Mouse (Mus musculus): Measurements from ENCODE around the gene Heca.
"Not testable (repeated sequence)": the region's sequence is repeated elsewhere in the genome, so short reads cannot be mapped to it uniquely, and the experiment has no call there.

The Heca gene

DNA sequence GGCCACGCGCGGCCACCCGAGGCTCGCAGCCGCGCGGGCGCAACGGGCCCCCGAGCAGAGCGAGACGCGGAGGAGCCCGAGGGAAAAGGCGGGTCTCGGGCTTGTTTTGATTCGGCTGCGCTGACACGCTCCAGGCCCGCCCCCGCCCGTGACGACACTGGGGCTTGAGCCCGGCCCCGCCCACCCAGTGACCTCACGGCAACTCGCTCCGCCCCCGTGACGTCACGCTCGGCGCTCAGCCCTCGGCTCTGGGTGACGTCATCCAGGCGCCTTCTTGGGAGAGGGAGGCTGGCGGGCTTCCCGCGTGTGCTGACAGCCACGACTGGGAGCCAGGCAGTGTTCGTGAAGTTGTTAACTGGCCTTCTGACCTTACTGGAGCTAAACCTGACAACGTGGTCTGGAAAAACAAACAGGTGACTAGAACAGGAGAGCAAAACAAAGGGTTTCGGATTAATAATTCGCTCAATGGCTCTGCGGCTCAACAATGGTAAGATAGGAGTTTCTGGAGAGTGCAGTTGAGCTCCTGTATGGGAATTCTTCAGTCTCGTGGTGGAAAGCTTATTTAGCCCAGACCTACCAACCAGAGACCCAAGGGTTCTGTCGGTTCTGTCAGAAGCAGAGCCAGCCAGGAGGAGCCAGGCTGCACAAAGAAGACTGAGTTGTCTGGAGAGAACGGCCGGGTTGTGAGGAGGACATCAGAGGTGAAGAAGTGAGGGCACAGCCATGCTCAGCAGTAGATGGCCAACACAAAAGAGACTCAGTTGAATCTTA is at the start of gene Heca:
TSS of gene Heca (minus strand) at position 108 of the 771 bp plus-strand sequence.
- DNase-seq (ENCODE audit: low spot score): peak; percentile 93

DNA sequence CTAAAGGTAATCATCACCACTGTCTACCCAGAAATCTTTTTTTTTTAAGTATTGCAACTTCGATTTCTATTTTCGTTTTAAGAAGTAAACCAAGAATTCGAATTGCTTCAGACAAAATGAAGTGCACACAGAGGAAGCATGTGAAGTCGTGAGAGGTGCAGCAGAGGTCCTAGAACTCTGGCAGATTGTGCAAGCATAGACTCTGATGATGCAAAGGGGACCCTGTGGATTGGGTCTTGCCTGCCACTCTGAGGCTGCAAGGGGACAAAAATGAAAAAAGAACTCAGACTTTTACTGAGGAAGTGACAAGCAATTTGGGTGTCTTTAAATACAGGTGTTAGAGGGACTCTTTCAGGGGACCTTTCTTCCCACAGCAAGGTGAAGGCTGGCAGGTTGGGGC is 42.7 kb upstream of the Heca start:
- no peak for DNase-seq (ENCODE audit: low spot score)

DNA sequence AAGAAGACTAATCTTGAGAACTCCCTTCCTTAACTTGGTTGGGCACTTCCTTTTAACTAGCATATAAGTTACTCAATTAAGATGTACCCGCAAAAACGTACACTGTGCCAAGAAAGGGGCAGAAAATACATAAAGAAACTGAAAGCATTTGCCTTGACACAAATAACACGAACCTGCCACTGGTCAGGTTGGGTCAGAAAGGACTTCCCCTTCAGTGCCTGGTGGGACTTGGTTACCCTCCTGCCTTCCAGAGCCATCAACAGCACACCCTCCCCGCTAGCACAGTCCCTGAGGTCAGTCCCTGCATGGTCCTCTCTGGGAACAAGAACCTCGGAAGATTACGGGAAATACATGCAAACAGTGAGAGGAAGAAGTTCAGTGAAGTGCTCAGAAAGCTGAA is 41.3 kb upstream of the Heca start:
- no peak for DNase-seq (ENCODE audit: low spot score)

DNA sequence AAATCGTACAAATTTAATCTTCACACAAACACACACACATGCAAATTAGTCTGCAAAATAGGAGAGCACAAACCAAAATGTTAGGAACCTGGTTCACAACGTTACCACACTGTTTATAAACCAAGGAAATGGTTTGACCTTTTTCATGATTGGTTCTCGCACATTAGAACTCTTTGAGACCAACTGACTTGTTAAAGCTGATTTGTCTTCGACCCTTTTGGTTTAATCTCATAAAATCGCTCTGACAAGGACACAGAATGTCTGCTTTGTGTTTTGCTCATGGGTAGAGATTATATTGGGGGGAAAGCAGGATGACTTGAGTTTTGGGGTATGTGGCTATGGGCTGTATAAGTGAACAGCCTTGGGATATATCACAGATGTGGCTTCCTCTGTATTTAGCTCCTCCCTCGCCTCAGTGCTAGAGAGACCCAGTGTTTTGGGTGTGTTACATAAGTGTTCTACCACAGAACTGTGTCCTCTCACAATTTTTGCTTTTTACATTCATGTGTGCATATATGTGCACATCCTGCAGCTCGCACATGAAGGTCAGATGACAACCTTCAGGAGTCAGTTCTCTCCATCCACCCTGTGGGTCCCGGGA is 40.1 kb upstream of the Heca start:
- DNase-seq (ENCODE audit: low spot score): no peak

DNA sequence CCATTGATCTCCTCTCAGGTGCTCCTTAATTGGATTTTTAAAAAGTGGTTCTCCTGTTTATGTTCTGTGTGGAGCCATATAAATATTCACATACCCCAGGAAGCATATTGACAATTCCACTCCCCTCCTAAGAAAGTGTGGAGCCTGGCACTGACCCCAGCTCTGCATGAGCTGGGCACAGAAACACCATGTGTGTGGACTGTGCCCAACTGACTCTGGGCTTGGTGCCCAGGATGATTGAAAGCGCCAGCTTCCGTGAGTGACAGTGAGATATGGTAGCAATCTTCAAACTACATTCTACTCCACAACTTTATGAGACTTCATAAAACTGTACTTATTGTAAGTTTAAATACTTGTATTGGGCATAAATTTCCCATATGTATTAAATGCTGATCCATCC is 35.4 kb upstream of the Heca start:
- DNase-seq (ENCODE audit: low spot score): no peak

DNA sequence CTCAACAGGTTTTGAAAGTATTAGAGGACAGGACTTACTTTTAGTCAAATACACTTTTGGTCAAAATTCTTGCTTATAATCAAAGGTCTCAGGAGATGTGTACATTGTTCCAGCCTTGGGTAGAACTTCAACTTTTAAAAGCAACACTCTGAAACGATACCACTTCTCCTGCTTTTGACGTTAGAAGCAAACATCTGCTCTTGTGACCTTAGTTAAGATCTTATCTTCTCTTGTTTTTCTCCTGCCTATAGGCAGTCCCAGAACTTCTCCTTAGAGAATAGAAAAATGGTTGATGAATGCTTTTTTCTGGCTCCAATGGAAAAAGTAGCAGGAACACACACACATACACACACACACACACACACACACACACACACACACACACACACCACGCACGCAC is 18.2 kb upstream of the Heca start:
- no peak for DNase-seq (ENCODE audit: low spot score)

DNA sequence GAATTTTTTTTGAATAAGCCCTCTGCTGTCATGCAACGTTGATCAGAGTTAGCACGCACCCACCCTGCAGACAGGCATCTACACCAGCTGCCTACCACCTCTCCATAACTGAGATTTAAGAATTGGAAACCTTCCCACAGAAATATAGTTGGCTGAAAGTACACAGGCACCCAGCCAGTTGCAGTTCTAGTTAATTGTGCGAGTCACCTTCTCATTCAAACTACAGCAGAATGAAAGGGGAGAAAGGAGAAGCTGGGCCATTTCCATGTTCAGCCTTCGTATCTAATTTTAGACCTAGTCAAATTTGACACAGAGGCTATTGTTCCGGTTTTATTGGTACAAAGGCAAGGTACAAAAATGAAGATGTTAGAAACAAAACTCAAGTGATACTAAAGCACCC is 2.9 kb upstream of the Heca start:
- DNase-seq (ENCODE audit: low spot score): no peak

DNA sequence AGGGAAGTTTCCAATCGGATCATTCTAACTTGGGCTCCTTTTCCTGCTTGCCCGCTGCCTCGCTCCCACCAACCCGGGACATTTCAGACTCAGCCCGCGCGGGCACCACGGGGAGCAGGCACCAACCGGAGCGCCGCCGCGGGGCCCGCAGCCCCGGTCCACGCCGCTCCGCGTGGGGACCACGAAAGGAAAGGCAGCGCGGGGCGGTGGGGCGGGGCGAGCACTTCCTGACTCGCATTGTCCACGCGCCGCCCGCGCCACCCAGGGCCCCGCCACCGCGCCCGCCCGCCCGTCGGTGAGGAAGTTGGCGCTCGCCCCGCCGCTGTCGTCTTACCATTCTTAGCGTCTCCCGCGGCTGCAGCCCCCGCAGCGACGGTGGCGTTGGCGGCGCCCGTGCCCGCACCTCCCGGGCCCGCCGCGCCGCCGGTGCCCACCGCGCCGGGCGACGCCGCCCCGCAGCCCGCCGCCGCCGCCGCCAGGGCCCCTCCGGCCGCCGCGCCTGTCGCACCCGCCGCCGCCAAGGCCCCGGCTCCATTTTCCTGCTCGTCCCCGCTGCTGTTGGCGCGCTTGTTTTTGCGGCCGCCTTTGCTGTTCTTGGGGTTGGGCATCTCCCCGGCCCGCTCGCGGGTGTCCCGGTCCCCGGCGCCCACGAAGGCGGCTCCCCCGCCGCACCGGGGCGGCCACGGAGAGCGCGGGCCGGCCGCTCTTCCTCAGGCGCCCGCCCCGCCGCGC is 526 bp downstream of the Heca start:
- DNase-seq (ENCODE audit: low spot score): peak; percentile 50

DNA sequence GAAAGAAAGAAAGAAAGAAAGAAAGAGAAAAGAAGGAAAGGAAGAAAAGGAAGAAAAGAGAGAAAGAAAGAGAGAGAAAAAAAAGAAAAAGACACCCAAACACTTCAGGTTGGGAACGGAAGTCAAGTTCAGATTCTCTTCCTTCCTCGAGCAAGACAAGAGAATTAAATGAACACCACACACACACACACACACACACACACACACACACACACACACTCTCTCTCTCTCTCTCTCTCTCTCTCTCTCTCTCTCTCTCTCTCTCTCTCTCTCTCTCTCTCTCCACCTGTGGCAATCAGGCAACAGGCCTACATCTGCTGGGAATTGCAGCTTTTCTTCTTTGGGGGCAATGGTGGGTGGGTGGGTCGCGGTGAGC is 1.1 kb downstream of the Heca start:
- DNase-seq (ENCODE audit: low spot score): peak; percentile 12

DNA sequence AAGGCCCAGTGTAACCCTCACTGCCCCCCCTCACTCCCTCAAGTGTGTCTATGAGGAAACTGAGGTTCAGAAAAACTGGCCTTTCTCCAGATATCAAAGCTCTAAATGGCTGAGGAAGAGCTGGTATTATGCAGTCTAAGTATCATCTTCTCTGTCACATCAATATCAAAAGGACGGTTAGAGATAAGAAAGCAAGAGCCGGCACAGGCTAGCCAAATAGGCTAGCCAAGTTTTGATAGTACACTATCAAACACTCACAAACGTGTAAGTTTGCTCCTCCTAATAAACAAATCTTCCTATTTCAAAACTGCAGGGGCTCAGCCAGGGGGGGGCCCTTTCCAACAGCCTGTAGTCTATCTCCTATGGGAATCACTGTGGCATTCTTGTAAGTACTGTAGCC is 1.8 kb downstream of the Heca start:
- no peak for DNase-seq (ENCODE audit: low spot score)

DNA sequence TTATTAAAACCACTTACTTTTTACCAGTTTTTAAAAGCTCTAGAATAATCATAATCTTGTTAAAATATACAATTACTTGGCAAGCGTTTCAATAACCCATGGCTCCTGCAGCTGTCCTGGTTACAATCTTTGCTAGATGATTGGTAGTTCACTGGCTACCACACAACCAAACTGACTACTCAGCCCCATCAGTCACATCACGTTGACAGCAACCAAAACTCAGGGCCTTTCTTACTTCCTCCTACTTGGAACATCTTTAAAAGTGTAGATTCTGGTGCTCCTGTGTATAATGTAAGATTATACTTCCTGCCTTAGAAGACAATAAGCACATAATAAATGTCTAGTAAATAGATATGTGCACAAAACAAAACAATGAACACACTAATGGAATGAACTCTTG is 14.2 kb downstream of the Heca start:
- no peak for DNase-seq (ENCODE audit: low spot score)

DNA sequence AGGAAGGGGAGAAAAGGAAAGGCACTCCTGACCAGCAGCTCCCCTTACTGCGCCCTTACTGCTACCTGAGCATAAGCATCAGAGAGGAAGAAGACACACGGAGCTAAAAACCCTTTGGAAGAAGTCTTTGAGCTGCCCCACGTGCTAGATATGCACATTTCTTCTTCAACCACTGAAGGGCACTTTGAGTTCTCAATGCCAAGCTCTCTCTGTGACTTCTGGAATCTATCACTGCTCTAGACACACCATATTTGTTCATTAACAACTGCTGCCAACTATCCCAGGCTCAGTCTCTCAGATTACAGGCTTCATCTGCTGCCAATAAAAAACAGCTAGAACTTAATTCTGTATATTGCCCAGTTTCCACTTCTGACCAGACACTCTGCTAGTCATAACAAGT is 15.7 kb downstream of the Heca start:
- no peak for DNase-seq (ENCODE audit: low spot score)

DNA sequence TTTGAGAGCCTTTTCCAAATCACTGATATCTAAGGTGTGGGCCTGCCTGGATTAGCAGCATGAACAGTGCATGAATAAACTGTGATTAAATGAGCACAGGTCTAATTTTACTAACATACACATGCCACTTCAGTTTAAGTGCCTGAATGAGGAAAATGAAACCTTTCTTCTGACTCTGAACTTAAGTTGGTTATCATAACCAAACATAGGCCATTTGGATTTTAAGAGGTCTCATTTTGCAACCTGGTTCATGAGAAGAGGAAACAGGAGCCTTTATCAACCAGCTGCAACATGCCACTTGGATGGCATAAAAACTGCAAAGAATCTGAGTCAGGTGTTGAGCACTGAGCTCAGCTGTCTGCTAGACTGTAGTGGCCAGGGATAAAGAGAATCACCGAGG is 16.7 kb downstream of the Heca start:
- no peak for DNase-seq (ENCODE audit: low spot score)

DNA sequence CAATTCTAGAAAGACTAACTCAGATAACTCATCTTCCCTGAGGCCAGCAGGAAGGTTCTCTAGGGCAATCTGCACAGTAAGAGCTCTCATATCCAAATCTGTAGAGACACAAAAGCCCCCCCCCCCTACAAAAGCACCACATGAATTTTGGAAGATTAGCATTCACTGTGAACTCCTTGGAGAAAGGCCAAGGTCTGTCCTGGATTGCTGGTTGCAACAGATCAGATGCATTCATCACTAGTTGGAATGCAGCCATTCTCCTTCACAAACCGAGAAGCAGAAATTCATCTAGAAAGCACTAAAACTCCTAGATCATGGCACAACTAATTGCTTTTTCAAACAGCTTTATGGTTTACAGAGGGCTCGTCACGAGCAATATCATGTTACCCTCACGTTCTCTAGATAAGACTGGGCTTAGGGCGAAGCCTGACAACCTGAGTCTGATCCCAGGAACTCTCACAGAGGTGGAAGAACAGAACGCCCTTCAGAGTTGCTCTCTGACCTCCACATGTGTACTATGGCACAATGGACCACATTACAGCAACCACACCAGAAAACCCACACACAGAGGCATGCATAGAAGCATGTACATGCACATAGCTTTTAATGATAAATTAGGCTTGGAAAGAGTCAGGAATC is 17.3 kb downstream of the Heca start:
- no peak for DNase-seq (ENCODE audit: low spot score)

DNA sequence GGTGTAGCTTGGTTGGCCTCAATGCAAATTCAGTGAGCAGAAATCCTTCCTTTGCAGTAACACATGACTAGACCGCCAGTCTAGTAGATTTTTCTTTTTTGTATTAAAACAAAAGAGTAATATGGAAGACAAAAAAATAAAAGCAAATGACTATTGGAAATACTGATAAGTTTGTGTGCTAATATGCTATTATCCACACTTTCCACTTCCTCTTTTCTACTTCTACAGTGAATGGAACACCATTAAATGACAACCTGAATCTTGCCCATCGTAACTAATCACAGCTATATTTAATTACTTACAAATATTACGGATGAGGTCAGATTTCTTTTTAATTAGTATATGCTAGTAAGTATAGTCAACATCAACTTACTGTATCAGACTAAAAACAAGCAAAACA is 22.7 kb downstream of the Heca start:
- no peak for DNase-seq (ENCODE audit: low spot score)

DNA sequence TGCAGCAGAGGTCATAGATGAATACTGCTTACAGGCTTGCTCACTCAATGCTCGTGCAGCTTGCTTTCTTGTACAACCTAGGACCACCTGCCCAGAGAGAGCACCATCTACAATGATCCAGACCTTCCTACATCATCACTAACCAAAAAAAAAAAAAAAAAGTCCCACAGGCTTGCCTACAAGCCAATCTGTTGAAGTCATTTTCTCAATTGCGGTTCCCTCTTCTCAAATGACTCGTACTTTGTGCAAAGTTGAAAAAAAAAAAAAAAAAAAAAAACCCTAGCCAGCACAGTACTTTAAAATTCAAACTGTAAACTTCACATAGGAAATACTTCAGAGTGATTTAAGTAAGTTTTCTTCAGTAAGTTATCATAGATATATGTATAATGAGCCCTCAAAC is 23.7 kb downstream of the Heca start:
- no peak for DNase-seq (ENCODE audit: low spot score)

DNA sequence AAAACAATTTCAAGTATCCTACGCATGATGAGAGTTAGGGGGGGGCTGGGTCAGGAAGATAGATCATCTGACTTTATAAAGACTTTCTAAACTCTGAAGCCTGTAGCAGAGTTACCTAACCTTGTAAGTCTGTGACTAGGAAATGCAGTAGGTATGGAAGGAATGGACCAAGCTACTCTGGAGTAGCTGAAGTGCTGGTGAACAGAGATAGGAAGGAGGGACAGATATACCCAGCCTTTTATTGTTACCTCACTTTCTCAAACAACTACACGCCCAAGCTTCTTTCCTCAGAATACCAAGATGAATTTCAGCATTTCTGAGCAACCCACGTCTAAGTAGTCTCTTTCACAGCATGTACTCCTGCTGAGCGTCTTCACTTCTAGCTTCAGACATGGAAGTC is 26.5 kb downstream of the Heca start:
- DNase-seq (ENCODE audit: low spot score): no peak

DNA sequence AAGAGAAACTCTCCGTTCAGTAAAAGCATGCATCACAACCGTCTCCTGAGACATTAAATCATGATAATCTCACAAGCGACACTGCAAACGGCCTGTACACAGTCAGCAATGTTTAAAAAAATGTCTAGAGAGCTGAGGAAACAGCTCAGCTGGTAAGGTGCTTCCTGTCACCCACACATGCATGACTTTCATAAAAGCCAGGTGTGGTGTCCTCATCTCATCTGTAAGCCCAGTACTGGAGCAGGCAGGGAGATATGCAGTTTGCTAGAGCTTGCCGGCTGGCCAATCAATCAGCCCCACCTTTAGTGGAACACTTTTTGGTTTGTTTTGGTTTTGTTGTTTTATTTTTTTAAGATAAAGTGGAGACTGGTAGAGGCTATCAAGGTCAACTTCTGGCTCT is 27.9 kb downstream of the Heca start:
- no peak for DNase-seq (ENCODE audit: low spot score)

DNA sequence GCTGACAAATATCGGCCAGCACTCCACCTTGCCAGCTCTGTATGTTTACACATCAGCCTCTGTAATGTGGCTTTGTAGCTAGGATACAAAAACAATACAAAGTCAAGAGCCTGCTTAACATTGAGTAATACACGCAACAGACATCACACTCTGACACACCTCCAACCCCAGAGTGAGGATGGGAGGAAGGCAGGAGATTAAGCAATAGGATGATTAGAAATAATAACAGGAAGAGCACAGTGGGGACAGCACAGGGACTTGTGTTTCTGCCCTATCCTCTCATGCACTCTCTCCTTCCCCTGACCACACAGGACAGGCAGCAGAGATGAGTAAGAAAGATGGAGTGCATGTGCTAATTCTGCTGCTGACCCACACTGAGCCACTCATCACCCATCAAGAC is 28.8 kb downstream of the Heca start:
- no peak for DNase-seq (ENCODE audit: low spot score)

DNA sequence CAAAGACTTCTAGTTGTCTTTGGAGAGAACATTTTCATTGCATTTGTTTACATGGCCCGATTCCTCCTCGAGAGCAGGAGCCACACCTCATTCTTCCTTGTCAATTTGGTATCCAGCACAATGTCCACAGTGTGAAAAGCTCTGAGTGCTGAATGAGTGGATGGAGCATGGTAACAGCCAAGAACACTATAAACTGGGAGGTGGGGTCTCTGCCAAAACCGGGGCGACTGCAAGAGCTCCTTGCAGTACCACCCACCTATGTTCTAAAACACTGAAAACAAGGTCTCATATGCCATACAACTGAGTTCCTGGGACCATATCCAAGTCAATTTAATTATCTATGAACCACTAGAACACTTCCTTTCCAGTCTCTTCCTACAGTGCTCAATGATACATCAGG is 39.1 kb downstream of the Heca start:
- no peak for DNase-seq (ENCODE audit: low spot score)

DNA sequence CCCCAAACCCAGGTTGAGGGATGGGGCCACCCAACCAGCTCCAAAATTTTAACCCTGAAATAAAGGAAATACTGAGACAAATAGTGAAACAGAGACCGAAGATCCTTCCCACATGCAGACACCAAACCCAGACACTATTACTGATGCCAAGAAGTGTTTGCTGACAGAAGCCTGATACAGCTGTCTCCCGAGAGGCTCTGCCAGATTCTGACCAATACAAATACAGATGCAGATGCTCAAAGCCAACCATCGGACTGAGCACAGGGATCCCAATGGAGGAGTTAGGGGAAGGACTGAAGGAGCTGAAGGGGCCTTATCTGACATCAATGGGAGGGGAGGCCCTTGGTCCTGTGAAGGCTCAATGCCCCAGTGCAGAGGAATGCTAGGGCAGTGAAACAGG is 41.5 kb downstream of the Heca start:
- DNase-seq (ENCODE audit: low spot score): not testable (repeated sequence)

DNA sequence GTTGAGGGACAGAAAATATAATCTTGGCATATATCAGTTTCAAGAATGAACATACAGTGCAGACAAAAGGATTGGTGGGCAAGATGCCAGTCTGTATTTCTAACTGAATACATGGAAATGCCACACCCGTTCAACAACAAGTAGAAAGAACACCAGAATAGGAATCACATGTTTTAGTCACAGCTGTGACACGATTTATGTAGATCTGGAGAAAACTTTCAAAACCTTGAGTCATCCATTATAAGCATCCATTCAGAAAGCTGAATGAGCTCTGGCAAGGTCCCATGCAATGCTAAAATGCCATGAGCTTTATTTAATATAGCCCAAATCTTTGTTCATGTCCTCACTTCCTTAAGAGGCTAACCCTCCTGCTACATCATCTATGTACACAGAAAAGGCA is 44.4 kb downstream of the Heca start:
- no peak for DNase-seq (ENCODE audit: low spot score)

DNA sequence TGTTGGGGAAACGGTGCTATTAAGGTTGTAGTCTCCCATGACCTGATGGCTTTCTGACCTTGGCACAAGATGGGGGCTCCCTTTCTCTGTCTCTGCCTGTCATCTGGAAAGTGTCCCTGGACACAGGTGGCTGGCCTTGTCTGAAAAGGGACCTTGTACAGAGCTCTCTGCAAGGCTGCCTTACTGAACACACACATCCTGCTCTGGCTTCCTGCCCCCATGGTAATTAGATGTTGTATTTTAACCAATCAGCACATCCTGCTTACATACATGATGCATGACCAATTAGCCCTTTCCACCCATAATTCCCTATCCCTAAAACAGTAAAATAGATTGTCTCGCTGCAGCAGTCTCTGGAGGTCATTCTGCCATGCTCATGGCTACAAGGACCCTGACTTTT is 67.1 kb downstream of the Heca start:
- no peak for DNase-seq (ENCODE audit: low spot score)
